Mouse (Mus musculus) heart, postnatal 0 days (tissue): ENCODE measurements around the gene Lama5.

Source experiments
- CTCF ChIP-seq: IDR thresholded peaks from 2 replicates; pipeline ENCODE4 v1.5.1; 2016; ENCODE audit warnings: antibody characterized with exemption, control low read depth, low read depth
- EP300 ChIP-seq: IDR thresholded peaks from 2 replicates; pipeline ENCODE4 v1.6.1; 2016; ENCODE audit warnings: antibody characterized with exemption, low read depth

DNA sequence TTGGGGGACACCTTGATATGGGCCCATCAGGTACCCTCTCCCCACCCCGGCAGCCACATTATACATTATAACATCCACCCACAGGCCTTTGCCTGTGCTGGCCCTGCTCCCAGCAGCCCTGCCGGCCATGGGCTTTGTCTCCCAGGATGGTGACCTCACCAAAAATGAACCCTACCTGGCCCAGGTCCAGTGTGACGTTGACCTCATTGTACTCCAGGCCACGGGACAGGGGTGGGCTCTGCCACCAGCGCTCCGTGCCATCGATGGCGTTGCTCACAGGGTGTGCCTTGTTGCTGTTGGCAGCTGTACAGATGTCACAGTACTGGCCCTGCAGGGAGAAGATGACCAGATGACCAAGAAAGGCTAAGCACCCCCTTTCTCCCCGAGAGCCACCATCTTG is 4.6 kb downstream of the Lama5 start:
- TF ChIP-seq CTCF, result no peak
- no peak for TF ChIP-seq EP300
